Mouse (Mus musculus) midbrain, embryonic 11.5 days (tissue): Measurements from ENCODE around the gene 1110017D15Rik. TPM values are rescaled to one million over a fixed set of nuclear protein-coding genes. Genes with fewer than 3 reads are reported as not detected.
A peak's percentile ranks its signal among the peaks of the same experiment; 100 is the strongest.

Experiments
- ATAC-seq: fragments of 200-750 bp; cut with Nextera tagmentation; 2 replicates; pipeline ENCODE4 v1.8.0; 2017; ENCODE audit warnings: moderate TSS enrichment, moderate library complexity; ENCODE audit not compliant: low FRiP score
- DNase-seq: peaks from one replicate; pipeline ENCODE4 v3.0.0; 2015; ENCODE audit warnings: low spot score; ENCODE audit errors: missing footprints
- H3K27ac ChIP-seq: fragments of 300-500 bp; sonication (generic); 2 replicates; pipeline ENCODE4 v1.5.1; 2014; ENCODE audit warnings: low read depth, low read length
- H3K27me3 ChIP-seq: fragments of 300-500 bp; sonication (generic); 2 replicates; pipeline ENCODE4 v1.6.1; 2014; ENCODE audit warnings: mild to moderate bottlenecking, low read length, moderate library complexity, mixed read lengths; ENCODE audit not compliant: control insufficient read depth, insufficient read depth
- H3K36me3 ChIP-seq: fragments of 300-500 bp; sonication (generic); 2 replicates; pipeline ENCODE4 v1.6.1; 2014; ENCODE audit warnings: mild to moderate bottlenecking, low read length, moderate library complexity, mixed read lengths; ENCODE audit not compliant: control insufficient read depth, insufficient read depth
- H3K4me1 ChIP-seq: fragments of 300-500 bp; sonication (generic); 2 replicates; pipeline ENCODE4 v1.6.1; 2014; ENCODE audit warnings: low read length; ENCODE audit not compliant: control insufficient read depth, insufficient read depth
- H3K4me2 ChIP-seq: fragments of 300-500 bp; sonication (generic); 2 replicates; pipeline ENCODE4 v1.6.1; 2014; ENCODE audit warnings: mild to moderate bottlenecking, moderate library complexity
- H3K4me3 ChIP-seq: fragments of 300-500 bp; sonication (generic); 2 replicates; pipeline ENCODE4 v1.5.1; 2014; ENCODE audit warnings: low read depth, low read length
- H3K9ac ChIP-seq: fragments of 300-500 bp; sonication (generic); 2 replicates; pipeline ENCODE4 v1.6.1; 2014; ENCODE audit warnings: low read length
- H3K9me3 ChIP-seq: fragments of 300-500 bp; sonication (generic); 2 replicates; pipeline ENCODE4 v1.6.1; 2016; ENCODE audit warnings: low read length; ENCODE audit not compliant: control insufficient read depth
- whole genome bisulfite sequencing: fragments of 180-500 bp; shearing (Covaris S2); extraction: QIAGEN DNeasy Blood & Tissue Kit; methylation state at CpG from one replicate; pipeline ENCODE4 v1.1.7; 2014; 5-methylcytosine and 5-hydroxymethylcytosine counted together
- polyA plus RNA-seq: library from polyadenylated mRNA; unstranded; fragments of >200 nt; fragmentation: Nextera tagmentation; extraction: Ambion mirVana; gene quantifications from 2 replicates; pipeline ENCODE4 v1.2.1, GENCODE M21; 2014

The 1110017D15Rik gene
- polyA plus RNA-seq, 1 experiment from 2014 or later, result 3.6 TPM

GRCm38 (mm10) chr4:41545985-41546384 is 28.9 kb upstream of the 1110017D15Rik start:
- no peak for DNase-seq
- H3K4me2 ChIP-seq, result no peak overlapping the region
- H3K27me3 ChIP-seq, result no peaks in the 10 kb centered on the region
- 0 out of 2 replicates have a peak, but pooled peaks cover 4% of the 10 kb centered on the region for H3K4me1 ChIP-seq
- no peak for ATAC-seq
- WGBS, result 26% methylated on average over 8 of the region's 8 CpGs
- H3K9me3 ChIP-seq, result no peaks in the 10 kb centered on the region
- H3K27ac ChIP-seq, result no peak overlapping the region
- H3K4me3 ChIP-seq, result no peak overlapping the region
- no peaks in the 10 kb centered on the region for H3K36me3 ChIP-seq
- H3K9ac ChIP-seq, result no peak overlapping the region

DNA sequence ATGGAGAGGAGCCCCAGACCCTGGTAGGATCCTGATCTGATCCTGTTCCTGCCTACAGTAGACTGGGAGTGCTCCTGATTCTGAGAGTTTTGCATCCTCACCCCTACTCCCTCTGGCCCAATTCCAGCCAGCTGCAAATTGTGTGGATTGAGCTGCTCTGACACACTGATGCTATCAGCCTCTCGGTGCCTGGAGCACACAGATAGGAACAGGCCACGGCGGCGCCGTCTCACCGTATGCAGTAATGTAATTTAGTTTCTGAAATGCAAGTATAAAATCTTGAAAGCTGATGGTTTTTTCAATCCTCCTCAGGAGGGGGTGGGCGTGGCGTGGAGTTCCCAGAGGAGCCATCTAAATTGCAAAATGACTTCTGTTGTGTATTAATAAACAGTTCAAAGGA is 25.0 kb upstream of the 1110017D15Rik start:
- no peaks in the 10 kb centered on the region for H3K27me3 ChIP-seq
- DNase-seq (no peak), ATAC-seq (peak; percentile 58; the same call in 1 of the 2 replicates)
- H3K36me3 ChIP-seq, result no peaks in the 10 kb centered on the region
- no peak overlapping the region for H3K4me3 ChIP-seq
- peak overlapping the region; percentile 35; the same call in 1 of the 2 replicates for H3K27ac ChIP-seq
- H3K9ac ChIP-seq, result no peak overlapping the region
- H3K4me1 ChIP-seq, result 0 out of 2 replicates have a peak, but pooled peaks cover 4% of the 10 kb centered on the region
- H3K9me3 ChIP-seq, result no peaks in the 10 kb centered on the region
- 89% methylated on average over 8 of the region's 8 CpGs for WGBS
- no peak overlapping the region for H3K4me2 ChIP-seq

GRCm38 (mm10) chr4:41534866-41535265 is 17.7 kb upstream of the 1110017D15Rik start:
- Histone ChIP-seq H3K4me3 (no peak overlapping the region), H3K27me3 (no peaks in the 10 kb centered on the region), H3K9me3 (no peaks in the 10 kb centered on the region), H3K27ac (no peak overlapping the region), H3K9ac (no peak overlapping the region), H3K4me1 (peaks cover 6% of the 10 kb centered on the region), H3K4me2 (no peak overlapping the region), H3K36me3 (no peaks in the 10 kb centered on the region)
- 80% methylated on average over 5 of the region's 5 CpGs for WGBS
- DNase-seq (no peak), ATAC-seq (no peak)

GRCm38 (mm10) chr4:41532420-41532819 is 15.3 kb upstream of the 1110017D15Rik start:
- H3K9me3 ChIP-seq, result no peaks in the 10 kb centered on the region
- H3K4me2 ChIP-seq, result no peak overlapping the region
- DNase-seq, result no peak
- no peak overlapping the region for H3K27ac ChIP-seq
- no peaks in the 10 kb centered on the region for H3K36me3 ChIP-seq
- no peak overlapping the region for H3K4me3 ChIP-seq
- 29% methylated on average over 6 of the region's 6 CpGs for WGBS
- ATAC-seq, result no peak
- H3K27me3 ChIP-seq, result no peaks in the 10 kb centered on the region
- peaks cover 24% of the 10 kb centered on the region for H3K4me1 ChIP-seq
- no peak overlapping the region for H3K9ac ChIP-seq

DNA sequence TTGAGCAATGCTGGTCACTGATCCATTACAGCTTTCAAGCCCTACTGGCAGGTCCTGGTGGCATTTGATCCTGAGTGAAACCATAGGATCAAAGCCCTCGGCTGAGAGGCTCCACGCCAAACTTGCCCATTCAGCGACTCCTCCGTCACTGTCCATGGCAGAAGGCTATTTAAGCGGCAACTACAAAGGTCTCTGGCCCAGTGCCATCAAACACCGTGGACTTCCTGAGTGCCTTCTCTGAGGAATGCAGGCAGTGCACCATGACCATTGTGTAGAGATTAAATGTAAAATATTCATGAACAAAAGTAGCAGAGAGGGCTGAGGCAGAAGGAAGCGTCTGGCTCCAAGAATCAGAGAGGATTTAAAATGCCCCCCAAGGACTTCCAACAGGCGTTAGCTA is 10.9 kb upstream of the 1110017D15Rik start:
- Histone ChIP-seq H3K9me3 (no peaks in the 10 kb centered on the region), H3K4me1 (peaks cover 36% of the 10 kb centered on the region), H3K9ac (no peak overlapping the region), H3K4me3 (no peak overlapping the region), H3K27ac (peak overlapping the region; percentile 72; the same call in 1 of the 2 replicates), H3K27me3 (no peaks in the 10 kb centered on the region), H3K4me2 (no peak overlapping the region), H3K36me3 (no peaks in the 10 kb centered on the region)
- DNase-seq (peak; percentile 93), ATAC-seq (peak; percentile 66)
- WGBS, result 12% methylated on average over 8 of the region's 8 CpGs

GRCm38 (mm10) chr4:41527076-41527475 is 9.9 kb upstream of the 1110017D15Rik start:
- no peaks in the 10 kb centered on the region for H3K9me3 ChIP-seq
- no peaks in the 10 kb centered on the region for H3K36me3 ChIP-seq
- ATAC-seq (peak; percentile 41), DNase-seq (peak; percentile 94)
- peak overlapping the region; percentile 72 for H3K27ac ChIP-seq
- H3K4me2 ChIP-seq, result peak overlapping the region; percentile 23
- H3K27me3 ChIP-seq, result no peaks in the 10 kb centered on the region
- H3K9ac ChIP-seq, result peak overlapping the region; percentile 17; the same call in 1 of the 2 replicates
- whole genome bisulfite sequencing, result 17% methylated on average over 13 of the region's 13 CpGs
- peaks cover 36% of the 10 kb centered on the region for H3K4me1 ChIP-seq
- no peak overlapping the region for H3K4me3 ChIP-seq

DNA sequence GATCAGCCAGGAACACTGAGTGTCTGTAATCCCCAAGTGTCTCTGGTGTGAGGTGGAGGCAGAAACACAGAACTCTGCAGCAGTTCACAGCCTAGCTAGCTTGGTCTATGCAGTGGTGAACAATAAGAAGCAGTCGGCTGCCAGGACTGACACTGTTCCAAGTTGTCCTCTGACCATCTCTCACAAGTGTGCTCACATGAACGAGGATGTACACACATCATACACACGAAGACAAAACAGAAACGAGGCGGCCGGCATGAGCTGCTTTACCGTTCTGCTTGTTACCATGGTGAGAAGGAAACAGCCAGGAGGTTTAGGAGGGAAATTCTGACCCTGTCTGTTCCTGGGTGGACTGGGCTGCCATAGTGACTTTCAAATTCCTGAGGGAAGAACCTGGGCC is 9.4 kb upstream of the 1110017D15Rik start:
- DNase-seq, result no peak
- Histone ChIP-seq H3K9me3 (no peaks in the 10 kb centered on the region), H3K4me3 (no peak overlapping the region), H3K36me3 (no peaks in the 10 kb centered on the region), H3K4me2 (peak overlapping the region; percentile 23), H3K27ac (peak overlapping the region; percentile 72), H3K4me1 (peaks cover 36% of the 10 kb centered on the region), H3K27me3 (no peaks in the 10 kb centered on the region), H3K9ac (peak overlapping the region; percentile 17)
- peak; percentile 20; the same call in 1 of the 2 replicates for ATAC-seq
- WGBS, result 22% methylated on average over 7 of the region's 7 CpGs

GRCm38 (mm10) chr4:41524829-41525228 is 7.7 kb upstream of the 1110017D15Rik start:
- H3K4me3 ChIP-seq, result no peak overlapping the region
- no peaks in the 10 kb centered on the region for H3K36me3 ChIP-seq
- no peaks in the 10 kb centered on the region for H3K27me3 ChIP-seq
- H3K27ac ChIP-seq, result no peak overlapping the region
- H3K4me1 ChIP-seq, result peaks cover 30% of the 10 kb centered on the region
- no peak overlapping the region for H3K9ac ChIP-seq
- ATAC-seq, result no peak
- 81% methylated on average over 9 of the region's 9 CpGs for WGBS
- no peaks in the 10 kb centered on the region for H3K9me3 ChIP-seq
- no peak for DNase-seq
- H3K4me2 ChIP-seq, result no peak overlapping the region

DNA sequence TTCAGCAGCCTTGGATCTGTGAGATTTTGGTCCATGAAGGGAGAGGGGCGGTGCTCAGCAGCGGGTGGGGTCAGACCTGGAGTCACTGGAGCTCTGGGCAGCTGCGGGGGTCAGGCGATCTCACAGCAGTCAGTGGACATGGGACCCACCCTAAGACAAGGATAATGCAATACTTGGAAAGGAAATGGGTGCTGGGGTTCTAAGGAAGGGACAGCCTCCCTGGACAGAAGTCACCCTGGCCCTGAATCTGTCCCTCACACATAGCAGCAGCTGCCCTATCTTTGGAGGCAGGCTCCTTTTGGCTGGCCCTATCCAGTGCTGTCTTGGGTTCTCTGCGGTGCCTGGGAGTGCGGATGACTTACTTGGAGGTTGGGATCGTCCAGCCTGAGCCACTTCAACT is 6.7 kb upstream of the 1110017D15Rik start:
- no peaks in the 10 kb centered on the region for H3K9me3 ChIP-seq
- no peak overlapping the region for H3K9ac ChIP-seq
- H3K36me3 ChIP-seq, result no peaks in the 10 kb centered on the region
- H3K27me3 ChIP-seq, result no peaks in the 10 kb centered on the region
- H3K27ac ChIP-seq, result no peak overlapping the region
- H3K4me1 ChIP-seq, result peaks cover 26% of the 10 kb centered on the region
- no peak overlapping the region for H3K4me3 ChIP-seq
- 77% methylated on average over 7 of the region's 7 CpGs for WGBS
- DNase-seq, result no peak
- no peak for ATAC-seq
- H3K4me2 ChIP-seq, result no peak overlapping the region
